Mouse (Mus musculus) thymus, postnatal 14 days (tissue): Measurements from ENCODE around the gene Mettl27.

Source experiments
- DNase-seq: peaks from one replicate; pipeline ENCODE4 v3.0.0; 2021

The Mettl27 gene

GRCm38 (mm10) chr5:134932179-134932902 lies at the start of gene Mettl27:
Gene Mettl27, plus strand, starts transcription at chr5:134932368.
- peak; percentile 95 for DNase-seq

GRCm38 (mm10) chr5:134883077-134883476 lies 49.1 kb upstream of the Mettl27 start:
- no peak for DNase-seq

GRCm38 (mm10) chr5:134887447-134888335 lies 44.5 kb upstream of the Mettl27 start:
- DNase-seq = no peak

- no peak for DNase-seq
These were observed 43.7 kb upstream of the Mettl27 start for GRCm38 (mm10) chr5:134888505-134888904.

- no peak for DNase-seq
These were observed 41.5 kb upstream of the Mettl27 start for GRCm38 (mm10) chr5:134890601-134891054.

GRCm38 (mm10) chr5:134891552-134891951 lies 40.6 kb upstream of the Mettl27 start:
- no peak for DNase-seq

DNA sequence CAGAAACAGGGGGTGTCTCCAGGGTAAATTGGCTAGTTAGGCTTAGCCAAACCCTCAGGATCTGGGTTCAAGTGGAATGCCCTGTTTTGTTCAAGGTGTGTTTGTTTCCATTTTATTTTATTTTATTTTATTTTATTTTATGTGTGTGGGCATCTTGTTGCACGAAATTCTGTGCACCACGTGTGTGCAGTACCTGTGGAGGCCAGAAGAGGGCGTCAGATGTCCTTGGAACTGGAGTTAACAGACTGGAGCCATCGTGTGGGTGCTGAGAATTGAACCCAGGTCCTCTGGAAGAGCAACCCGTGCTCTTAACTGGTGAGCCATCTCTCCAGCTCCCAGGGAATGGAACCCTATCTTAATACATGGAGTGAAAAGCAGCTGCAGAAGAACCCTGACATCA lies 39.5 kb upstream of the Mettl27 start:
- DNase-seq = no peak

GRCm38 (mm10) chr5:134895291-134895690 lies 36.9 kb upstream of the Mettl27 start:
- DNase-seq = no peak

DNA sequence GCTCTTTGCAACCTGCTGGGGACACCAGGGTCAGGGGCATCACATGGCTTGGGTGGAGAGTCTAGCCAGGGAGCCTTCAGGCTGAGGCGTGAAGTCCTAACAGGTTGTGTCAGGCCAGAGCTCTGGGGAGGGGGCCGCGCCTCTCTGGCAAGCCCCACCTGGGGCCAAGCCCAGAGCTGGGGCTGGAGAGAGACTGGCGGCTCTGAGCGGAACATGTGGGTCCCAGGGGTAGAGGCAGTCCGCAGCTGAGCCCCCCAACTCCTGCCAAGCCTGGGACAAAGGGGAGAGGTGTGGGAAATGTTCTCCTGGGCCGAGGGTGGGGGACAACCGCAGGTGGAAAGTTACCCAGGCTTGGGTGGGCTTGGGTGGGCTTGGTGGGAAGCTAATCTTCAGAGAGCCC lies 35.2 kb upstream of the Mettl27 start:
- no peak for DNase-seq

DNA sequence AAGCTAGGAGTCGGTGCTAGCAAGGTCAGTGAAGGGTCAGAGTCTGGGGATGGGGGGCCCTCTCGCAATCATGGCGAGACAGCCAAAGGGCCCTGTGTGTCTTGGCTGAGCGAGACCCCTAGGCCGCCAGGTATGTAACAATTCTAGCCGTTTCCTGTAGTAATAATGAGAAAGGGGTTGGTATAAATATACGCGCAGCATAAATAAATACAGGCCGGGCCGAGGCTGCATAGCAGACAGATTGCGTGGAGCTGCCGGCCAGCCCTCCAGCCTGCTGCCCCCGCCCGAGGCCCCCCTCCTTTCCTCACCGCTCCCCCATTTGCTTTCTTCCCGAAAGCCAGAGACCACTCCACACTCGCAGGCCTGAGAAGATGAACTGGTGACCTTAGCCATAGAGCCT lies 34.6 kb upstream of the Mettl27 start:
- no peak for DNase-seq

GRCm38 (mm10) chr5:134901012-134901643 lies 31.0 kb upstream of the Mettl27 start:
- DNase-seq = no peak

GRCm38 (mm10) chr5:134901644-134902027 lies 30.5 kb upstream of the Mettl27 start:
- DNase-seq = no peak

DNA sequence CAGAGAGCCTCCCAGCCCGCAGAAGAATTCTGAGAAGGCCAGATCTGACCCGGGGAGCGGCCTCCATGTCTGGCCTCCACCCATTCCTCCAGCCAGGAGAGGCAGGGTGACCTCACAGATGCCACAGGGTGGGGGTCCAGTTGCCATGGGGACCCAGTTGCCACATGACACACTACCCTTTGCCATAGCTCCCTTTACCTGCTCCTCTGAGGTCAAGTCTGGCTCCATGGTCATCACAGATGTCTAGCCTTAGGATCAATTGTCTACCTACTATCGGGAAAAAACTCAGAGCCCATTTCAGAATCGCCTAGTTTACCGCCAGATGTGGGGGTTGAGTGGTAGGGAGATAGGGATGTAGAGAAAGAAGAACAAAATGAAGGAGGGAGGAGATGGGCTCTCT lies 25.5 kb upstream of the Mettl27 start, which contains the start of gene Tmem270:
Tmem270 (minus strand) TSS at position 101 of the 400 bp plus-strand sequence.
- no peak for DNase-seq

GRCm38 (mm10) chr5:134907135-134907534 lies 25.0 kb upstream of the Mettl27 start:
- DNase-seq = peak; percentile 97

- no peak for DNase-seq
These were observed 20.3 kb upstream of the Mettl27 start for GRCm38 (mm10) chr5:134911901-134912300.

GRCm38 (mm10) chr5:134913352-134913751 lies 18.8 kb upstream of the Mettl27 start:
- no peak for DNase-seq

DNA sequence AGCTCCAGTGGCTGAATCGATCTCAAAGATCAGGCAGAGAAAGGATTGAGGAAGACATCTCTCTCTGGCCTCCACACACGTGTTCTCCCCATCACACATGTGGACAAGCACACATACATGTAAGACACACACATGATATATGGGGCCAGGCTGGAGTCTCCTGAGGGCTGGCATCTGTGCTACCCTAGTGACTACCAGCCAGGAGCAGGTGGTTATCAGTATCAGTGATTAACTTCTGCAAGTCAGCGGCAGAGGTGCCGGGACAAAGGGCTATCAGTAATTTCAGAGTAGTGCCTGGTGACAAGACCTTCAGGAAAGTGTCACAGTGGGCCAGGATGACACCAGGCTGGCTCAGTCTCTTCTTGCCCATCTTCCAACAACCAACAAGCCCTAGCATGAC lies 18.4 kb upstream of the Mettl27 start:
- DNase-seq = no peak

GRCm38 (mm10) chr5:134914510-134914909 lies 17.7 kb upstream of the Mettl27 start:
- DNase-seq = no peak

DNA sequence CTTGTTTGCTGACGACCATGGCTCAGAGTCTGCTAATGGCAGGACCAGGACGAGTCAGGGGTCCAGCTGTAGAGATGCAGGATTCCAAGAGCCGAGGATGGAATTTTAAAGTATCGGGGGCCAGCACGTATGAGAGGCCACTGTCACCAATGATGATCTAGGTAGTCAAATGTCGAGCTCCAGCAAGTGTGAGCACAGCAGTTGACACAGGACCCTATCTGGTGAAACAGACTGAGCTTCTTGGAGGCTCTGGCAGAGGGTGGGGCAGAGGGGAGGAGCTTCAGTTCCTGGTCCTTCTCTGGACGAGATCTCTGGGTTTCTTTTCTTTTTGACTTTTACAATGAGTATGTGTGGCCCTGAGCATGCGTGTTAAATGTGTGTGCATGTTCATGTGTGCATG lies 16.9 kb upstream of the Mettl27 start, which contains the start of gene Cldn13:
Cldn13 (minus strand) TSS at position 216 of the 400 bp plus-strand sequence.
- no peak for DNase-seq

- DNase-seq = peak; percentile 77
These were observed 13.9 kb upstream of the Mettl27 start for GRCm38 (mm10) chr5:134918071-134918832.

- no peak for DNase-seq
These were observed 13.1 kb upstream of the Mettl27 start for GRCm38 (mm10) chr5:134919097-134919496.

- no peak for DNase-seq
These were observed 12.0 kb upstream of the Mettl27 start for GRCm38 (mm10) chr5:134920106-134920687.
